Mouse (Mus musculus): ENCODE results near the gene Bag6.

DNA sequence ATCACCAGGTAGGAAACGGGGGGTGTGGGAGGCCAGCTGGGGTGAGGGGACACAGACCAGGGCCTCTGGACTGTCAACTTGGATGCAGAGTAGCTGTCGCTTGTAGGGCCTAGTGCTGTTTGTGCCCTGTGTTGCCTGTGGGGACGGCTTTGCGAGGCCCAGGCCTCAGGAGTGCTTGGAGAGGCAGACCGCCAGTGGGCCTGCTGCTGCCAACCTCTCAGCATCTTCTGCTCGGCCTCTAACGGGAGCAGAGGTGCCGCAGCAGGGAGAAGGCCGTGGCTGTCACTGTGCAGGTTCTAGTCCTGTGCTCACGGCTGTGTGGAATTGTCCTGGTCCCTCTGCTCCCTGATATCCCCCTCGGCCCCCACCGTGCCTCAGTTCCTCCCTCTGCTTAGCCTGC lies 38.4 kb upstream of the Bag6 start:
- TF ChIP-seq CTCF (IDR thresholded peaks at IDR 0.05; ENCODE audit: extremely low read depth, insufficient read length, insufficient replicate concordance, low read depth, low read length) (no peak), POLR2A (IDR thresholded peaks at IDR 0.05; ENCODE audit: low read depth, low read length) (no peak)

Data from small intestine, adult 2 months (tissue).